Mouse (Mus musculus) testis, adult 2 months (tissue): ENCODE measurements around the gene Rgs6. TPM values are rescaled to one million over a fixed set of nuclear protein-coding genes. Genes with fewer than 3 reads are reported as not detected.

Experiments
- H3K27ac ChIP-seq: fragments of 200-500 bp; 2 replicates; pipeline ENCODE4 v1.5.1; 2012; ENCODE audit warnings: low read depth, low read length; ENCODE audit not compliant: control insufficient read depth, insufficient read depth
- H3K27me3 ChIP-seq: fragments of 200-500 bp; 2 replicates; pipeline ENCODE4 v1.6.1; 2012; ENCODE audit warnings: mild to moderate bottlenecking, low read length, moderate library complexity; ENCODE audit not compliant: control insufficient read depth, insufficient read depth
- H3K36me3 ChIP-seq: fragments of 200-500 bp; 2 replicates; pipeline ENCODE4 v1.6.1; 2012; ENCODE audit warnings: mild to moderate bottlenecking, low read length; ENCODE audit not compliant: control insufficient read depth, insufficient read depth
- H3K4me1 ChIP-seq: fragments of 200-500 bp; 2 replicates; pipeline ENCODE4 v1.6.1; 2012; ENCODE audit warnings: low read length; ENCODE audit not compliant: control insufficient read depth, insufficient read depth
- H3K4me3 ChIP-seq: fragments of 200-500 bp; 2 replicates; pipeline ENCODE4 v1.5.1; 2012; ENCODE audit warnings: low read depth, mild to moderate bottlenecking, low read length, moderate library complexity, mixed read lengths; ENCODE audit not compliant: control insufficient read depth
- CTCF ChIP-seq: fragments of 200-500 bp; IDR thresholded peaks from 2 replicates; pipeline ENCODE4 v1.5.1; 2012; ENCODE audit warnings: low read depth, mild to moderate bottlenecking, inconsistent platforms, low read length, moderate library complexity; ENCODE audit not compliant: control insufficient read depth, insufficient read depth, insufficient replicate concordance
- POLR2A ChIP-seq: fragments of 200-500 bp; IDR thresholded peaks from 2 replicates; pipeline ENCODE4 v1.6.1; 2012; ENCODE audit warnings: low read depth, mild to moderate bottlenecking, inconsistent platforms, low read length, moderate library complexity; ENCODE audit not compliant: control insufficient read depth
- polyA plus RNA-seq: library from polyadenylated mRNA; depleted of rRNA; stranded (reverse); fragments of >200 nt; gene quantifications from 2 replicates; pipeline ENCODE4 v1.2.3, GENCODE M21; 2012

Gene Rgs6
- polyA plus RNA-seq, 1 experiment = 0.75 TPM

GRCm38 (mm10) chr12:83143574-83143973 is 555.5 kb downstream of the Rgs6 start:
- Histone ChIP-seq H3K27ac (no peak overlapping the region), H3K27me3 (no peaks in the 10 kb centered on the region), H3K36me3 (no peaks in the 10 kb centered on the region), H3K4me3 (no peak overlapping the region), H3K4me1 (peaks cover 2% of the 10 kb centered on the region; the same call in 1 of the 2 replicates)
- TF ChIP-seq POLR2A (no peak), CTCF (no peak)

- H3K4me1 ChIP-seq = peaks cover 2% of the 10 kb centered on the region; the same call in 1 of the 2 replicates
- no peaks in the 10 kb centered on the region for H3K36me3 ChIP-seq
- H3K27ac ChIP-seq = no peak overlapping the region
- TF ChIP-seq POLR2A (no peak), CTCF (no peak)
- H3K27me3 ChIP-seq = no peaks in the 10 kb centered on the region
- no peak overlapping the region for H3K4me3 ChIP-seq
Observed at GRCm38 (mm10) chr12:83145074-83145473, 557.0 kb downstream of the Rgs6 start.

GRCm38 (mm10) chr12:83145902-83146301 is 557.8 kb downstream of the Rgs6 start:
- no peak for TF ChIP-seq CTCF
- no peak for TF ChIP-seq POLR2A
- Histone ChIP-seq H3K36me3 (no peaks in the 10 kb centered on the region), H3K4me3 (no peak overlapping the region), H3K4me1 (peaks cover 2% of the 10 kb centered on the region; the same call in 1 of the 2 replicates), H3K27ac (no peak overlapping the region), H3K27me3 (no peaks in the 10 kb centered on the region)

- Histone ChIP-seq H3K36me3 (no peaks in the 10 kb centered on the region), H3K27ac (0 out of 2 replicates have a peak overlapping the region, but pooled peaks have one; percentile 30), H3K27me3 (no peaks in the 10 kb centered on the region), H3K4me1 (peaks cover 2% of the 10 kb centered on the region; the same call in 1 of the 2 replicates), H3K4me3 (no peak overlapping the region)
- TF ChIP-seq CTCF (no peak), POLR2A (no peak)
Observed at GRCm38 (mm10) chr12:83146917-83147316, 558.8 kb downstream of the Rgs6 start.

- H3K4me1 ChIP-seq = peaks cover 2% of the 10 kb centered on the region; the same call in 1 of the 2 replicates
- no peaks in the 10 kb centered on the region for H3K36me3 ChIP-seq
- H3K4me3 ChIP-seq = no peak overlapping the region
- TF ChIP-seq CTCF = no peak
- no peaks in the 10 kb centered on the region for H3K27me3 ChIP-seq
- H3K27ac ChIP-seq = no peak overlapping the region
Observed at GRCm38 (mm10) chr12:83150030-83150429, 561.9 kb downstream of the Rgs6 start.

- H3K36me3 ChIP-seq = no peaks in the 10 kb centered on the region
- H3K4me3 ChIP-seq = no peak overlapping the region
- TF ChIP-seq POLR2A = no peak
- TF ChIP-seq CTCF = no peak
Observed at GRCm38 (mm10) chr12:83150813-83151212, 562.7 kb downstream of the Rgs6 start.

GRCm38 (mm10) chr12:83151474-83151873 is 563.4 kb downstream of the Rgs6 start:
- Histone ChIP-seq H3K4me1 (peaks cover 2% of the 10 kb centered on the region; the same call in 1 of the 2 replicates), H3K27ac (no peak overlapping the region), H3K27me3 (no peaks in the 10 kb centered on the region), H3K4me3 (no peak overlapping the region), H3K36me3 (no peaks in the 10 kb centered on the region)
- TF ChIP-seq POLR2A (no peak), CTCF (no peak)

More at GRCm38 (mm10) chr12:83150813-83151212, 562.7 kb downstream of the Rgs6 start:
- Histone ChIP-seq H3K27me3 (no peaks in the 10 kb centered on the region), H3K4me1 (peaks cover 2% of the 10 kb centered on the region; the same call in 1 of the 2 replicates), H3K27ac (no peak overlapping the region)

GRCm38 (mm10) chr12:83160211-83160610 is 572.1 kb downstream of the Rgs6 start:
- Histone ChIP-seq H3K36me3 (no peaks in the 10 kb centered on the region), H3K27ac (no peak overlapping the region), H3K4me3 (no peak overlapping the region), H3K4me1 (no peaks in the 10 kb centered on the region), H3K27me3 (no peaks in the 10 kb centered on the region)
- TF ChIP-seq POLR2A (no peak), CTCF (no peak)
